Mouse (Mus musculus) small intestine, adult 2 months (tissue): ENCODE results near the gene Irf3.

Experiments
- CTCF ChIP-seq: fragments of 200-500 bp; IDR thresholded peaks from 2 replicates; pipeline ENCODE4 v1.5.1; 2012; ENCODE audit warnings: low read depth, mild to moderate bottlenecking, control low read depth, inconsistent platforms, low read length, moderate library complexity, mixed read lengths; ENCODE audit not compliant: insufficient replicate concordance, insufficient read length; ENCODE audit errors: extremely low read depth
- POLR2A ChIP-seq: fragments of 200-500 bp; IDR thresholded peaks from 2 replicates; pipeline ENCODE4 v1.6.1; 2012; ENCODE audit warnings: low read depth, mild to moderate bottlenecking, control low read depth, inconsistent platforms, low read length, moderate library complexity

DNA sequence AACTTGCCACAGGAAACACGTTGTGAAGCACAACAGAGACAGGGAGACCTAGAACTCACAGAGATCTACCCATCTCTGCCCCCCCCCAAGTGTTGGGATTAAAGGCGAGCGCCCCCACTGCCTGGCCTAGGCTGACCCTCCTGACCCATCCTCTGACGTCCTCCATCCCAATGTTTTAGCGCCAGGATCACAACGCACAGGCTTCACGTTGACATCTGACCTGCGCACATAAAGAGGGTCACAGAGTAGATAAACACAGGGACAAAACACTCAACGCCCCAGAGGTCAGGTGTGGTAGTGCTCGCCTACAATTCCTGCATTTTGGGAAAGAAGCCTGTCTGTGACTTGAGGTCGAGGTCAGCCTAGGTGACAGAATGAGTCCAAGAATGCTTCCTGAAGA, 39.3 kb downstream of the Irf3 start:
- TF ChIP-seq CTCF, result no peak
- TF ChIP-seq POLR2A, result no peak
